Mouse (Mus musculus): ENCODE data around the gene Btbd11.
"Not testable (repeated sequence)": the region's sequence is repeated elsewhere in the genome, so short reads cannot be mapped to it uniquely, and the experiment has no call there.

Gene Btbd11

DNA sequence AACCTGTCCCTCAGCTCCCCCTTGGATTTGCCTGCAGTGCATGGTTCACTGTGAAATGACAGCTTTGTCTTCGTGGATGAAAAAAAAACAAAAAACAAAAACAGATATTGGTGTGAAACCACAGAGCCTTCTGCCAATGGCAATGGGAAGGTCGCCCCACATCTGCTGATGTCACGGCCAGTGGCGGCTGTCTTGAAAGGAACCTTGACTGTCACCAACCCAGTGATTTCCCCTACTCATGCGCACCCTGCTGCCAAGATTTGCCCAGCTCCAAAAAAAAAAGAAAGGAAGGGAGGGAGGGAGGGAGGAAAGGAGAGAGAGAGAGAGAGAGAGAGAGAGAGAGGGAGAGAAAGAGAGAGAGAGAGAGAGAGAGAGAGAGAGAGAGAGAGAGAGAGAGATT is 251.5 kb downstream of the Btbd11 start:
- in situ Hi-C loops (cut with MboI; ENCODE audit: unreplicated experiment in 2 of 2) = no loop called here

DNA sequence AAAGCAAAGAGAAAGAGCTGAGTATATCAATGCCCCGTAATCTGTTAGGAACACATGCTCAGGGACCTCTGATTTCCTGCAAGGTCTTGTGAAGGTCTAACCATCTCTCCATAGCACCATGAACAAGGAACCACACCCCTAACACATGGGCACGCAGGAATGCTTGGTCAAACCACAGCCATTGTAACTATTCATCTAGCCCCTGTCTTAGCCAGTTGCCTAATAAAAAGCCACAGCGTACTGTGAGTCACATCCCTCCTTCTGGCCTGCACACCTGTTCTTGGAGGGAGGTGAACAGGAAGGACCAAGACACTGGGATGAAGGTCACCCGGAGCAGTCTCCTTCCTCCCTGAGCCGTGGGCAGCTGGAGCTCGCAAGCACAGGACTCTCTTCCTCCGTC is 253.0 kb downstream of the Btbd11 start:
- in situ Hi-C loops (cut with MboI; ENCODE audit: unreplicated experiment in 2 of 2) = no loop called here

DNA sequence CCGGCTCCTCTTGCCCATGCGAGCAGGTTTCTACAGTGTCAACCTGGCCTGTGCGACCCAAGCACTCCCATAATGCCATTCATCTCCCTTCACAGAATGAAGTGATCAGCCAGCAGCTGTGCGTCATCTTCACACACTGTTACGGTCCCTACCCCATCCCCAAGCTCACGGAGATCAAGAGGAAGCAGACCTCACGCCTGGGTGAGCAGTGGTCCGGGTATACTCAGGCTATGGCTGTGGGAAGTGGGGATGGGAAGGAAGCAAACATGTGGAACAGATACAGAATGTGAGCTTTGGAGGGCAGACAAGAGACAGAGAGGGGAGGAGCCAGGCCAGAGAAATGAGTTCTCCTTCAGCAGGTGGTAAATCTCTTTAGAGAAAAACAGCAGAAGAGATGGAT is 253.8 kb downstream of the Btbd11 start:
- in situ Hi-C loops (cut with MboI; ENCODE audit: unreplicated experiment in 2 of 2) = no loop called here

DNA sequence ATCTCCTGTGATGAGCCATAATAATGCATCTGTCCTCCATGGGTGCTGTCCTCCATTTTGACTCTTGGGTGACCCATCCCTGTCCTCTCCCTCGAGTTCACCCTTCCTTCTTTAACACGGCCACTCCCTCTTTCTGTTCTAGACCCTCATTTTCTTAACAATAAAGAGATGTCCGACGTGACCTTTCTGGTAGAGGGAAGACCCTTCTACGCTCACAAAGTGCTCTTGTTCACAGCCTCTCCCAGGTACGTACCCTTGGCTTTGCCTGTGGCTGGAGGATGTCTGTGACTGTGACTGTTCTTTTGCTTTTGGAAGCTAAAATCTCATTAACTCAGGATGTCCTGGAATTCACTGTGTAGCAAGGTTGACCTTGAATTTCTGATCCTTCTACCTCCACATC is 258.7 kb downstream of the Btbd11 start:
- in situ Hi-C loops (cut with MboI; ENCODE audit: unreplicated experiment in 2 of 2) = no loop called here

DNA sequence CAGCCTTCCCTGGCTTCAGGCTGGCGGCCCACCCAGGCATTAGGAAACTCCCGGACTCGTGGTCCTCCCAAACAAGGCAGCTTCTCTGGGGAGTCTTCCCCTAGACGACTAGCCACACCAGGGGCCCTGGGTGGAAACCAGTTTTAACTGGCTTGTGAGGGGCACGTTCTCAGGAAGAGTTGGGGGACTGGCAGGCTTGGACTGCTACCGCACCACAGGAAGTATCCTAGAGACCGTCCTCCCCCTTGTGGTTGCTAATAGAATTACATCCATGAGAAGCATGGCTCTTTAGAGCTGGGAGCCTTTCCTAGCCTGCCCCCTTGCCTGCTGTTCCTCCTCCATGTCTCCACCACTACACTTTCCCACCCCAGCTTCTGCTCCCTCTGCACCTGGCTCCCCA is 265.1 kb downstream of the Btbd11 start:
- in situ Hi-C loops (cut with MboI; ENCODE audit: unreplicated experiment in 2 of 2) = loop anchor here in 1 of 2 experiments (10.0 to 25.0 kb wide), 3 partner anchors 336 to 1014 kb away; no protein-coding TSS in a partner anchor

DNA sequence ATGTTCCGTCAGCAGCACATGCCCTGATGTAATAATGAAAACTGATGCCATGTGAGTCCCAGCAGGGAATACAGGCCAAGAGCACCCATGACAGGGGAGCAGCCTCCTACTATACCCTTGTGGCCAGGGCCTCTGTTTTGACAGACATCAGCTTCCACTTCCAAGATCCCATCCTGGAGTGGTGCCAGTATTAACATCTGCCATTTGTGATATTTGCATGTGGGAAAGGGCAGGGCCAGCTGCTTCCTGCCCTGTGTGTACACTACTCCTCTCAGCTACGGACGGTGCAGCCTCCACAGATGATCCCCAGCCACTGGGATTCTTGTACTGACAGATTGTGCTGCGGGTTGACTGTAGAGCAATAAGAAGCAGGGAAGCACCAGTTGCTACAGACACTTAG is 269.3 kb downstream of the Btbd11 start:
- in situ Hi-C loops (cut with MboI; ENCODE audit: unreplicated experiment in 2 of 2) = loop anchor here in 1 of 2 experiments (10.0 to 25.0 kb wide), 3 partner anchors 331 to 1019 kb away; no protein-coding TSS in a partner anchor

DNA sequence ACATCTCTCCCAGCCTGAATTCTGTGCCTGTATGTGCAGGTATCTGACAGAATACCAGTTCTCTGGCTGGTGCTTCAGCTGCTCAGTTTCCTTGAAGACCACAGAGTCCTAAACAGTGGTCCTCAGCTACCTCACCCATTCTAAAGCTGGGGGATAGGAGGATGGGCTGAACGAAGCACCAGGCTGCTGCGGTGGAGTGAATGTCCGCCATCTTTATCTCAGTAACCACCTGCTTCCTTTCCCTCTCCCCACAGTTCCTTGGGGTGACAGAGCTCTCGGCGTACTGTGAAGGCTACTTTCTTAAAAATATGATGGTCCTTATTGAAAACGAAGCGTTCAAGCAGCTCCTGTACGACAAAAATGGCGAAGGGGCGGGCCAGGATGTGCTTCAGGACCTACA is 271.3 kb downstream of the Btbd11 start:
- in situ Hi-C loops (cut with MboI; ENCODE audit: unreplicated experiment in 2 of 2) = loop anchor here in 1 of 2 experiments (10.0 to 25.0 kb wide), 3 partner anchors 329 to 1021 kb away; no protein-coding TSS in a partner anchor

DNA sequence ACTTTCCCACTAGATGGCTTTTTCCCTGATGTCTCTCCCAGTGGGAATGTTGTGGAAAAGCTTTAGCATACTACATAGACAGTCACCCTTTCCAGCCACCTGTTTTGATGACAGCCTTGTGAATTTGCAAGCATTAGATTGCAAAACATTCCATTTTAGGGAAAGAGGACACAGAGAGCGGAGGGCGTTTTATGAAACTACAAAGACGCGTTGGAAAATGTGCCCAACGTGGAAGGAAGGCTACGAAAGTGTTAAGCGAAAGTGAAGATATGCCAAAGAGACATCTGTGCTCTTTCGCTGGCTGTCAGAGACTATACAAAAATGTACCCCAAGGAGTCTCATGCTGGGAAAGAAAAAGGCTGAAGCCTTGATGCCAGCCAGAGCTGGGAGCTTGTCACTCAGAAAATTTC is 286.9 kb downstream of the Btbd11 start:
- in situ Hi-C loops (cut with MboI; ENCODE audit: unreplicated experiment in 2 of 2) = loop anchor here in 1 of 2 experiments (25.0 kb wide), 2 partner anchors 314 to 1036 kb away; no protein-coding TSS in a partner anchor

DNA sequence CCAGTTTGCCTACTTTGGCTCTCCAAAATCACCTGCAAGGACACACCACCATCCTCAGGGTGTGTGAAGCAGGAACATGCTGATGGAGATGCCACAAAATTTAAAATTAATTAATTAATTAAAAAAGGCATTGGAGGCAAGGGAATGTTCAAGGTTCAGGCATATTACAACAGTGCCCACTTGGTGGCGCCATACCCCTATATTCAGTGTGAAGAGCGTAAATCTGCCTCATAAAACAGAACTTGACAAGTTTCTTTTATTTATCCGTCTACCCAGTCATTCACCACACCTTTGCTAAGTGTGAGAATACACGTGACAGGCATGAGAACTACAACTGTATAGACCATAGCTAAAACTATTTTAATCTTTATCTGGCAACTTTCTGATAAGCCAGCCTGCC is 292.0 kb downstream of the Btbd11 start:
- in situ Hi-C loops (cut with MboI; ENCODE audit: unreplicated experiment in 2 of 2) = loop anchor here (5.0 to 25.0 kb wide), 2 partner anchors 784 to 789 kb away; no protein-coding TSS in a partner anchor

DNA sequence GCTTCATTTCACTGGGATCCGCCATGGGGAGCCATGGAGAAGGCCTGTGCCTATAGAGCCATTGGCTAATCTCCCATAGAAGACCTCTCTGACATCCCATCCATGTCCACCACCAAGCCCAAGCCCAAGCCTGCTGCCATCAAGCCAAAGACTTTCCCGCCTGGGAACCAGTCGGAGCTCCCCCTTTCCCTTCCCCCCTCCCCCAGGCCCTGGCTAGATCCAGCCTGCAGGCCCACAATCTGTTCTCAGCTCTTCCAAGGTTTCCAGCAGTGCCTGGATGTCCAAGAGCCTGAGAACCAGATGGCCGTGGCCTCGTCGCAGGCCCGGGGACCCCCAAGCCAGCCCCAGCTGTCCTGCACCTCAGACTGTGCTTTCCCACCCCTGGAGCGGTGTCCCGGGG is 295.8 kb downstream of the Btbd11 start:
- in situ Hi-C loops (cut with MboI; ENCODE audit: unreplicated experiment in 2 of 2) = loop anchor here in 1 of 2 experiments (25.0 kb wide), 1 partner anchor 780 kb away; no protein-coding TSS in a partner anchor

DNA sequence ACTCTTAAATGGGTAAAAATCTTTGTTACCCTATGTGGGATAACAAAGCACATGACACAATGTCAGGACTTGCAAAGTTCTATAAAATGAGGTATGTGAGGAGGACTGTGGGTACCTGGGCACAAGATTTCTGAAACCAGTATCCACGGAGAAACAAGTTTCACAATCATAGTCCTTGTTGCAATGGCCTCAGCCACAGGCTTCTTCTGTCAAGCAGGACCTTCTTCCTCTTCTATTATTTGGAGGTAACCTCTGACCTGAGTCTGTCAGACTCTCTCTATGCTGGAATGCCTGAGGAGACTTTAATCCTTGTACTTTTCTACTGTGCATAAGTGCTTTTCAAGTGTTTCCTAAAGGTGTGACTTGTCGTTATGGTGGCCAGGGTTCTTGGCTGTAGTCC is 307.8 kb downstream of the Btbd11 start:
- in situ Hi-C loops (cut with MboI; ENCODE audit: unreplicated experiment in 2 of 2) = loop anchor here in 1 of 2 experiments (25.0 kb wide), 1 partner anchor 768 kb away; no protein-coding TSS in a partner anchor

DNA sequence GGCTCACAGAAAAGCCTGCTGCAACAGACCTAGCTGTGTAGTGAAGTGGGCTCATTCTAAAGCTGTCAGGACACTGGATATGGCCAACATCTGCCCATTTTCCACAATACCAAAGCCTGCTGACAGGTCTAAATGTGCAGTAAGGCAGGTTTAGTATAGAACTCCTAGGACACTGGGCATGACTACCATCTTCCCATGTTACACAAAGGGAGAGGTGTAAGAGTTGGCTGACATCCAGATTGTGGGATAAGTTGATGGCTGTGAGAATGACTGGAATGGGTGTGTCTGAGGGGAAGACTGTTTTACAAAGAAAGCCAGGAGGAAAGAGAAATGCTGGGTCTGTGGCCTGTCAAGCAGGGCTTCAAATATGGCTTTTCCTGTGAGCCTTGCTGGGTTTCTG is 313.1 kb downstream of the Btbd11 start:
- in situ Hi-C loops (cut with MboI; ENCODE audit: unreplicated experiment in 2 of 2) = loop anchor here in 1 of 2 experiments (25.0 kb wide), 1 partner anchor 763 kb away; no protein-coding TSS in a partner anchor

DNA sequence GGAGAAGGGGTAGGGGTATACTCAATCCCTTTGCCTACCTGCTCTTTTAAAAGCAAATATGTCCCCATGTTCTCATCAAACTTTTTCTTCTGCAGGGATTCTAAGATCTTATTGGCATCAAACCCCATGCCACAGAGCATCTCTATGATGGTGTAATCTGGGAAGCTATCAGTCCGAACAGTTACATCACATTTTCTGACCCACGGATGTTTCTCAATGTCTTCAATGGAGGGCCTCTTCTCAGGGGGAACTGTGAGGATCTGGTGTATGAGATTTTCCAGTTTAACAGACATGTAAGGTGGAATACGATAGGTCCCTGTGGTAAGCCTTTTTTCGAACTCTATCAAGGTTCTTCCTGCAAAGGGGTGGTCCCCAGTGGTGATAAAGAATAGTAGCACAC is 323.2 kb downstream of the Btbd11 start:
- in situ Hi-C loops (cut with MboI; ENCODE audit: unreplicated experiment in 2 of 2) = not testable (repeated sequence)

Measured in v-Abl transformed pro-B cells (cell line).